Mouse (Mus musculus) embryonic facial prominence, embryonic 10.5 days (tissue): ENCODE results near the gene Uqcrq. TPM values are rescaled to one million over a fixed set of nuclear protein-coding genes. Genes with fewer than 3 reads are reported as not detected.

ENCODE experiments used
- DNase-seq: peaks from one replicate; pipeline ENCODE4 v3.0.0-alpha.2; 2017; ENCODE audit warnings: low spot score
- H3K27ac ChIP-seq: fragments of 300-500 bp; sonication (generic); replicated peaks from 2 replicates; pipeline ENCODE4 v1.5.1; 2016; ENCODE audit warnings: mild to moderate bottlenecking
- H3K27me3 ChIP-seq: fragments of 300-500 bp; sonication (generic); replicated peaks from 2 replicates; pipeline ENCODE4 v1.6.1; 2016; ENCODE audit warnings: low read depth, mild to moderate bottlenecking; ENCODE audit not compliant: poor library complexity, severe bottlenecking
- H3K36me3 ChIP-seq: fragments of 300-500 bp; sonication (generic); replicated peaks from 2 replicates; pipeline ENCODE4 v1.6.1; 2016; ENCODE audit warnings: mild to moderate bottlenecking, moderate library complexity
- H3K4me1 ChIP-seq: fragments of 300-500 bp; sonication (generic); 2 replicates; pipeline ENCODE4 v1.6.1; 2016
- H3K4me3 ChIP-seq: fragments of 300-500 bp; sonication (generic); 2 replicates; pipeline ENCODE4 v1.5.1; 2016; ENCODE audit warnings: mild to moderate bottlenecking, moderate library complexity
- H3K9me3 ChIP-seq: fragments of 300-500 bp; sonication (generic); 2 replicates; pipeline ENCODE4 v1.6.1; 2016; ENCODE audit warnings: mild to moderate bottlenecking
- WGBS: fragments of 180-500 bp; shearing (Covaris S2); methylation state at CpG from one replicate; pipeline ENCODE4 v1.1.7; 2016; 5-methylcytosine and 5-hydroxymethylcytosine counted together
- polyA plus RNA-seq: library from polyadenylated mRNA; unstranded; fragments of >200 nt; fragmentation: Nextera tagmentation; extraction: Ambion mirVana; gene quantifications from 2 replicates; pipeline ENCODE4 v1.2.1, GENCODE M21; 2016

Gene Uqcrq
- polyA plus RNA-seq, 1 experiment from 2014 or later: 525 TPM

GRCm38 (mm10) chr11:53446183-53446582 is 15.6 kb upstream of the Uqcrq start:
- Histone ChIP-seq H3K36me3 (no peaks in the 10 kb centered on the region), H3K27me3 (0 out of 2 replicates have a peak, but pooled peaks cover 12% of the 10 kb centered on the region), H3K9me3 (no peaks in the 10 kb centered on the region), H3K27ac (no peak overlapping the region), H3K4me1 (peaks cover 5% of the 10 kb centered on the region), H3K4me3 (no peak overlapping the region)
- WGBS: 86% methylated on average over 13 of the region's 13 CpGs
- DNase-seq: no peak

GRCm38 (mm10) chr11:53445562-53445961 is 14.9 kb upstream of the Uqcrq start:
- 0 out of 2 replicates have a peak, but pooled peaks cover 6% of the 10 kb centered on the region for H3K27me3 ChIP-seq
- peaks cover 5% of the 10 kb centered on the region for H3K4me1 ChIP-seq
- WGBS: 66% methylated on average over 13 of the region's 13 CpGs

GRCm38 (mm10) chr11:53443861-53444260 is 13.2 kb upstream of the Uqcrq start:
- no peak overlapping the region for H3K4me3 ChIP-seq
- H3K36me3 ChIP-seq: no peaks in the 10 kb centered on the region
- DNase-seq: no peak
- H3K9me3 ChIP-seq: no peaks in the 10 kb centered on the region
- no peak overlapping the region for H3K27ac ChIP-seq
- peaks cover 5% of the 10 kb centered on the region for H3K4me1 ChIP-seq
- 48% methylated on average over 6 of the region's 6 CpGs for WGBS
- H3K27me3 ChIP-seq: no peaks in the 10 kb centered on the region

More at GRCm38 (mm10) chr11:53445562-53445961, 14.9 kb upstream of the Uqcrq start:
- Histone ChIP-seq H3K4me3 (no peak overlapping the region), H3K36me3 (no peaks in the 10 kb centered on the region), H3K9me3 (no peaks in the 10 kb centered on the region), H3K27ac (no peak overlapping the region)
- DNase-seq: no peak

GRCm38 (mm10) chr11:53441921-53442320 is 11.3 kb upstream of the Uqcrq start:
- no peak overlapping the region for H3K4me3 ChIP-seq
- no peak for DNase-seq
- H3K36me3 ChIP-seq: no peaks in the 10 kb centered on the region
- H3K27ac ChIP-seq: peak overlapping the region; percentile 57; the same call in 1 of the 2 replicates
- WGBS: 46% methylated on average over 12 of the region's 12 CpGs
- peaks cover 5% of the 10 kb centered on the region for H3K4me1 ChIP-seq
- no peaks in the 10 kb centered on the region for H3K27me3 ChIP-seq
- no peaks in the 10 kb centered on the region for H3K9me3 ChIP-seq

GRCm38 (mm10) chr11:53436338-53436737 is 5.7 kb upstream of the Uqcrq start:
- 91% methylated on average over 6 of the region's 6 CpGs for WGBS

GRCm38 (mm10) chr11:53435504-53435903 is 4.9 kb upstream of the Uqcrq start:
- WGBS: 85% methylated on average over 8 of the region's 8 CpGs
- peaks cover 6% of the 10 kb centered on the region for H3K4me1 ChIP-seq

More at GRCm38 (mm10) chr11:53436338-53436737, 5.7 kb upstream of the Uqcrq start:
- H3K4me1 ChIP-seq: peaks cover 4% of the 10 kb centered on the region
- no peak overlapping the region for H3K4me3 ChIP-seq
- 0 out of 2 replicates have a peak, but pooled peaks cover 4% of the 10 kb centered on the region for H3K27me3 ChIP-seq
- H3K27ac ChIP-seq: no peak overlapping the region
- H3K9me3 ChIP-seq: no peaks in the 10 kb centered on the region
- H3K36me3 ChIP-seq: no peaks in the 10 kb centered on the region
- no peak for DNase-seq

GRCm38 (mm10) chr11:53433057-53433456 is 2.4 kb upstream of the Uqcrq start:
- Histone ChIP-seq H3K27me3 (0 out of 2 replicates have a peak, but pooled peaks cover 4% of the 10 kb centered on the region), H3K36me3 (peaks cover 16% of the 10 kb centered on the region), H3K4me1 (peaks cover 17% of the 10 kb centered on the region), H3K4me3 (no peak overlapping the region), H3K27ac (no peak overlapping the region), H3K9me3 (no peaks in the 10 kb centered on the region)
- no peak for DNase-seq
- WGBS: 63% methylated on average over 6 of the region's 6 CpGs

More at GRCm38 (mm10) chr11:53435504-53435903, 4.9 kb upstream of the Uqcrq start:
- Histone ChIP-seq H3K27ac (no peak overlapping the region), H3K27me3 (0 out of 2 replicates have a peak, but pooled peaks cover 4% of the 10 kb centered on the region), H3K9me3 (no peaks in the 10 kb centered on the region), H3K36me3 (no peaks in the 10 kb centered on the region), H3K4me3 (no peak overlapping the region)
- no peak for DNase-seq

GRCm38 (mm10) chr11:53431347-53432056 is 871 bp upstream of the Uqcrq start:
- peak overlapping the region; percentile 99 for H3K4me3 ChIP-seq
- H3K27ac ChIP-seq: peak overlapping the region; percentile 85
- DNase-seq: no peak
- no peaks in the 10 kb centered on the region for H3K9me3 ChIP-seq
- H3K27me3 ChIP-seq: 0 out of 2 replicates have a peak, but pooled peaks cover 4% of the 10 kb centered on the region
- H3K4me1 ChIP-seq: peaks cover 17% of the 10 kb centered on the region
- 24% methylated on average over 9 of the region's 9 CpGs for WGBS
- peaks cover 25% of the 10 kb centered on the region for H3K36me3 ChIP-seq

GRCm38 (mm10) chr11:53430300-53430669 is 346 bp downstream of the Uqcrq start:
- 0 out of 2 replicates have a peak, but pooled peaks cover 4% of the 10 kb centered on the region for H3K27me3 ChIP-seq
- peaks cover 17% of the 10 kb centered on the region for H3K4me1 ChIP-seq
- no peak for DNase-seq
- under 1% methylated on average over 34 of the region's 34 CpGs for WGBS
- H3K9me3 ChIP-seq: no peaks in the 10 kb centered on the region
- H3K4me3 ChIP-seq: peak overlapping the region; percentile 99
- H3K36me3 ChIP-seq: peaks cover 25% of the 10 kb centered on the region
- peak overlapping the region; percentile 85 for H3K27ac ChIP-seq

GRCm38 (mm10) chr11:53429182-53429581 is 1.4 kb downstream of the Uqcrq start:
- Histone ChIP-seq H3K36me3 (peaks cover 25% of the 10 kb centered on the region), H3K4me1 (peaks cover 17% of the 10 kb centered on the region), H3K9me3 (no peaks in the 10 kb centered on the region), H3K27ac (no peak overlapping the region), H3K4me3 (peak overlapping the region; percentile 99), H3K27me3 (0 out of 2 replicates have a peak, but pooled peaks cover 4% of the 10 kb centered on the region)
- no peak for DNase-seq

GRCm38 (mm10) chr11:53428716-53429057 is 1.9 kb downstream of the Uqcrq start:
- H3K27ac ChIP-seq: no peak overlapping the region
- 0 out of 2 replicates have a peak, but pooled peaks cover 4% of the 10 kb centered on the region for H3K27me3 ChIP-seq
- WGBS: 95% methylated on average over 5 of the region's 5 CpGs
- H3K9me3 ChIP-seq: no peaks in the 10 kb centered on the region
- peaks cover 17% of the 10 kb centered on the region for H3K4me1 ChIP-seq
- peaks cover 25% of the 10 kb centered on the region for H3K36me3 ChIP-seq
- no peak for DNase-seq
- no peak overlapping the region for H3K4me3 ChIP-seq

- 91% methylated on average over 3 of the region's 3 CpGs for WGBS
- peaks cover 17% of the 10 kb centered on the region for H3K4me1 ChIP-seq
- peaks cover 25% of the 10 kb centered on the region for H3K36me3 ChIP-seq
- H3K27me3 ChIP-seq: 0 out of 2 replicates have a peak, but pooled peaks cover under 1% of the 10 kb centered on the region
- H3K4me3 ChIP-seq: no peak overlapping the region
- no peak for DNase-seq
- no peaks in the 10 kb centered on the region for H3K9me3 ChIP-seq
- no peak overlapping the region for H3K27ac ChIP-seq
Measured at GRCm38 (mm10) chr11:53427993-53428715, 2.5 kb downstream of the Uqcrq start.
